Mouse (Mus musculus): ENCODE data around the gene Gpc4.

DNA sequence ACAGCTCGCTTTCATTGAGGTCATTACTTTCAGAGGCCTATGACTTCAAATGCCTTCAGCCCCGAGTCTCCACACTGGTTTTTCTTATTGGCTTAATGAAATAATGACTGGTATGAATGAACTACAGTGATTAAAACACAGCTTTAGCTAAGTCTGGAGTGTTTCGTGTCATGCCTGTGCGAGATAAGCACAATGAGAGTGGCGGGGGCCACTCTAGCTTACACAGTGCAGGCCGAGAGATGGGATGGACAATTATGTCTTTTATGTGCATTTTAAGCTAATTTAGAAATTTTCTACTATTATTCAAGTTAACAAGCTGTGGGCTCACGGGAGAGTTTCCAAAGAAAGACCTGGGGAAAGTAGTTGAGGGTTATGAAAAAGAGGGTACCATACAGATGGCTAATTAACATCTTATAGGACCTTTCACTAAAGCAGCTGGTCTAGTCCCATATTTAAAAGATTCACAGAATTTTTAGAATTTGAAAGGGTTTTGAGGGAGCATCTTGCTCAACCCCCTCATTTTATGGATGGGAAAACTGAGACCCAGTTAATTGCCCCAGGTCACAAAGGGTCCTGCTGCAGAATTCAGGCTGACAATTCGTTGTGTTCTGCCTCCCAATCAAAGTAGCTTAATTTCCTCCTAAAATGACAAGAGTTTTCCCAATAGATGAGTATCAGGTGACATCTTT, 78.0 kb downstream of the Gpc4 start:
- no peak for TF ChIP-seq GATA1 (IDR thresholded peaks at IDR 0.05; ENCODE audit: borderline replicate concordance, low read length)
- no peak for TF ChIP-seq FLI1 (IDR thresholded peaks at IDR 0.05; ENCODE audit: low read length)
